Mouse (Mus musculus) MEL (cell line): ENCODE results near the gene Degs2.

Source experiments
- CHD2 ChIP-seq: IDR thresholded peaks from 2 replicates; pipeline ENCODE4 v1.6.1; 2011; ENCODE audit warnings: low read length, improper control_type of control experiment
- USF1 ChIP-seq: IDR thresholded peaks from 2 replicates; pipeline ENCODE4 v1.6.1; 2014; ENCODE audit warnings: low read depth, mild to moderate bottlenecking, inconsistent platforms, low read length, improper control_type of control experiment, moderate library complexity
- ZKSCAN1 ChIP-seq: IDR thresholded peaks from 2 replicates; pipeline ENCODE4 v1.6.1; 2012; ENCODE audit warnings: low read depth, mild to moderate bottlenecking, inconsistent platforms, low read length, improper control_type of control experiment, moderate library complexity

DNA sequence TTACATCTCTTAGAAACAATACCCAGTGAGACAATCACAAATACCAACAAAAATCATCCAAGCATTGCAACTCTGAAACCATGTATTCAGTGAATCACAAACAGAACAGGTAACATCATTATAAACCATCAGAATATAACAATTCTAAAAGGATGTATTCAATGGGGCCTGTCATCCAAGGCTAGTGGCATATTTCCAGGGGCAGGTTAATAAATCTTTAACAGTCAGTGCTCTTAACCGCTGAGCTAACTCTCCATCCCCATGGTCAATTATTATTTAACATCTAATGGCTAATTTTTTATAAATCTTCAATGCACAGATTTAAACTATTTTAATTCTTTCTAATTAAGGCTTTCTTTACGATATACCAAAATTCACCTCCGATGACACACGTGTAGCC lies 20.3 kb upstream of the Degs2 start:
- TF ChIP-seq ZKSCAN1 (no peak), USF1 (no peak), CHD2 (no peak)
